Mouse (Mus musculus): Measurements from ENCODE around the gene Cntrl. TPM values are rescaled to one million over a fixed set of nuclear protein-coding genes. Genes with fewer than 3 reads are reported as not detected.

Cntrl gene
- total RNA-seq, 1 experiment: 22.3 TPM

GRCm38 (mm10) chr2:35107984-35108635, 1.2 kb upstream of the Cntrl start:
- Histone ChIP-seq H3K4me3 (ENCODE audit: insufficient read depth in 1 of 2, low read depth in 1 of 2, low read length in 2 of 2, poor library complexity in 1 of 2, severe bottlenecking in 1 of 2) (no peak overlapping the region), H3K4me1 (ENCODE audit: control insufficient read depth in 2 of 2, insufficient read depth in 2 of 2, low read length in 2 of 2, poor library complexity in 1 of 2) (no peaks in the 10 kb centered on the region), H3K9ac (ENCODE audit: insufficient read depth, low read depth, low read length, poor library complexity, severe bottlenecking) (no peak overlapping the region), H3K27ac (ENCODE audit: insufficient read depth, low read depth, low read length, poor library complexity, severe bottlenecking) (no peak overlapping the region), H3K9me3 (ENCODE audit: control insufficient read depth, insufficient read depth, low read depth, low read length) (no peaks in the 10 kb centered on the region), H3K36me3 (ENCODE audit: control insufficient read depth, insufficient read depth, low read length, poor library complexity, severe bottlenecking) (no peaks in the 10 kb centered on the region)
- in situ Hi-C loops (cut with MboI; ENCODE audit: low sequenced_read_pairs in 2 of 2, unreplicated experiment in 2 of 2): loop anchor here in 1 of 2 experiments (25.0 kb wide), 1 partner anchor 271 kb away; the partner anchor contains the start of genes Fbxw2 and Gm34653
- TF ChIP-seq ZC3H11A (IDR thresholded peaks at IDR 0.05; ENCODE audit: borderline replicate concordance, low read depth, low read length) (peak; percentile 67; the same call in 1 of the 2 replicates), CHD2 (IDR thresholded peaks at IDR 0.05; ENCODE audit: low read depth, low read length) (no peak)
- DNase-seq (ENCODE audit: low read depth, low spot score): peak; percentile 52

- H3K4me3 ChIP-seq (ENCODE audit: insufficient read depth in 1 of 2, low read depth in 1 of 2, low read length in 2 of 2, poor library complexity in 1 of 2, severe bottlenecking in 1 of 2): peak overlapping the region; percentile 90 to 100
- no peaks in the 10 kb centered on the region for H3K4me1 ChIP-seq (ENCODE audit: control insufficient read depth in 2 of 2, insufficient read depth in 2 of 2, low read length in 2 of 2, poor library complexity in 1 of 2)
- TF ChIP-seq ZC3H11A (IDR thresholded peaks at IDR 0.05; ENCODE audit: borderline replicate concordance, low read depth, low read length): 0 out of 2 replicates have a peak, but pooled peaks have one; percentile 12
- no peak for TF ChIP-seq CHD2 (IDR thresholded peaks at IDR 0.05; ENCODE audit: low read depth, low read length)
- no peak for TF ChIP-seq ZNF384 (IDR thresholded peaks at IDR 0.05; ENCODE audit: low read depth, low read length)
- no peak for TF ChIP-seq HCFC1 (IDR thresholded peaks at IDR 0.05; ENCODE audit: borderline replicate concordance, insufficient read depth, low read length)
- no peak for TF ChIP-seq MAFK (IDR thresholded peaks at IDR 0.05; ENCODE audit: insufficient read depth, low read depth, low read length)
- no peaks in the 10 kb centered on the region for H3K36me3 ChIP-seq (ENCODE audit: control insufficient read depth, insufficient read depth, low read length, poor library complexity, severe bottlenecking)
- H3K9me3 ChIP-seq (ENCODE audit: control insufficient read depth, insufficient read depth, low read depth, low read length): no peaks in the 10 kb centered on the region
- H3K27ac ChIP-seq (ENCODE audit: insufficient read depth, low read depth, low read length, poor library complexity, severe bottlenecking): no peak overlapping the region
- DNase-seq (ENCODE audit: low read depth, low spot score): peak; percentile 26
- in situ Hi-C loops (cut with MboI; ENCODE audit: low sequenced_read_pairs in 2 of 2, unreplicated experiment in 2 of 2): loop anchor here in 1 of 2 experiments (25.0 kb wide), 1 partner anchor 271 kb away; the partner anchor contains the start of genes Fbxw2 and Gm34653
- peak overlapping the region; percentile 51 for H3K9ac ChIP-seq (ENCODE audit: insufficient read depth, low read depth, low read length, poor library complexity, severe bottlenecking)
Observed at GRCm38 (mm10) chr2:35108712-35109111, 580 bp upstream of the Cntrl start.

- TF ChIP-seq HCFC1 (IDR thresholded peaks at IDR 0.05; ENCODE audit: borderline replicate concordance, insufficient read depth, low read length): no peak
- no peak for TF ChIP-seq CHD2 (IDR thresholded peaks at IDR 0.05; ENCODE audit: low read depth, low read length)
- TF ChIP-seq ZNF384 (IDR thresholded peaks at IDR 0.05; ENCODE audit: low read depth, low read length): no peak
- TF ChIP-seq MAFK (IDR thresholded peaks at IDR 0.05; ENCODE audit: insufficient read depth, low read depth, low read length): no peak
- no peak for TF ChIP-seq ZC3H11A (IDR thresholded peaks at IDR 0.05; ENCODE audit: borderline replicate concordance, low read depth, low read length)
- in situ Hi-C loops (cut with MboI; ENCODE audit: low sequenced_read_pairs in 2 of 2, unreplicated experiment in 2 of 2): loop anchor here in 1 of 2 experiments (25.0 kb wide), 1 partner anchor 273 kb away; the partner anchor contains the start of genes Fbxw2 and Gm34653
- H3K27ac ChIP-seq (ENCODE audit: insufficient read depth, low read depth, low read length, poor library complexity, severe bottlenecking): no peak overlapping the region
- no peaks in the 10 kb centered on the region for H3K4me1 ChIP-seq (ENCODE audit: control insufficient read depth in 2 of 2, insufficient read depth in 2 of 2, low read length in 2 of 2, poor library complexity in 1 of 2)
- H3K4me3 ChIP-seq (ENCODE audit: insufficient read depth in 1 of 2, low read depth in 1 of 2, low read length in 2 of 2, poor library complexity in 1 of 2, severe bottlenecking in 1 of 2): peak overlapping the region; percentile 90 to 100
- DNase-seq (ENCODE audit: low read depth, low spot score): no peak
- no peaks in the 10 kb centered on the region for H3K9me3 ChIP-seq (ENCODE audit: control insufficient read depth, insufficient read depth, low read depth, low read length)
- peak overlapping the region; percentile 95 for H3K9ac ChIP-seq (ENCODE audit: insufficient read depth, low read depth, low read length, poor library complexity, severe bottlenecking)
- no peaks in the 10 kb centered on the region for H3K36me3 ChIP-seq (ENCODE audit: control insufficient read depth, insufficient read depth, low read length, poor library complexity, severe bottlenecking)
Observed at GRCm38 (mm10) chr2:35109924-35110304, 622 bp downstream of the Cntrl start.

GRCm38 (mm10) chr2:35110521-35110920, 1.2 kb downstream of the Cntrl start:
- Histone ChIP-seq H3K36me3 (ENCODE audit: control insufficient read depth, insufficient read depth, low read length, poor library complexity, severe bottlenecking) (no peaks in the 10 kb centered on the region), H3K27ac (ENCODE audit: insufficient read depth, low read depth, low read length, poor library complexity, severe bottlenecking) (no peak overlapping the region), H3K9ac (ENCODE audit: insufficient read depth, low read depth, low read length, poor library complexity, severe bottlenecking) (no peak overlapping the region), H3K4me1 (ENCODE audit: control insufficient read depth in 2 of 2, insufficient read depth in 2 of 2, low read length in 2 of 2, poor library complexity in 1 of 2) (no peaks in the 10 kb centered on the region), H3K4me3 (ENCODE audit: insufficient read depth in 1 of 2, low read depth in 1 of 2, low read length in 2 of 2, poor library complexity in 1 of 2, severe bottlenecking in 1 of 2) (no peak overlapping the region), H3K9me3 (ENCODE audit: control insufficient read depth, insufficient read depth, low read depth, low read length) (no peaks in the 10 kb centered on the region)
- DNase-seq (ENCODE audit: low read depth, low spot score): no peak
- in situ Hi-C loops (cut with MboI; ENCODE audit: low sequenced_read_pairs in 2 of 2, unreplicated experiment in 2 of 2): loop anchor here in 1 of 2 experiments (25.0 kb wide), 1 partner anchor 273 kb away; the partner anchor contains the start of genes Fbxw2 and Gm34653
- no peak for TF ChIP-seq CHD2 (IDR thresholded peaks at IDR 0.05; ENCODE audit: low read depth, low read length)
